Mouse (Mus musculus) lung, postnatal 36 days (tissue): ENCODE data around the gene Ppp1ca.

Source experiments
- DNase-seq: peaks from one replicate; pipeline ENCODE4 v3.0.0; 2022; ENCODE audit warnings: mixed read lengths

Gene Ppp1ca

DNA sequence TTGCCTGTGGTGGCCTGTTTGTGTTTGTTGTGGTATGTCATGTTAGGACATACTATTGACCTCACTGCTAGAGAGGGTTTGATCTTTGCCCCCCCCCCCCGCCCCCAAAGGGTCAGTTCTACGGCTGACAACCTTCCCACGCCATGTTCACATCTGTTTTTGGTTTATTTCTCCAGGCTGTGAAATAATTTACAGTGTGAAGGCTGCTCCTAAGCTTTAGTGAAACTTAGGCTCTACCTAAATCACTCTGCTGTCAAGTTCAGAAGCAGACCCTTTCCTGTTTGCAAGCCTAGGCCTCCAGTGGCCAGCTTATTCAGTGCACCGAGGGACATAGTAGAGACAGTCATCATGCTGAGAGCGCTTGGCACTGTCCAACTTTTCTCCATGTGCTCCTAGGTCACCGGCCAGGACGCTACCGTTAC lies 48.4 kb downstream of the Ppp1ca start:
- DNase-seq, result no peak

DNA sequence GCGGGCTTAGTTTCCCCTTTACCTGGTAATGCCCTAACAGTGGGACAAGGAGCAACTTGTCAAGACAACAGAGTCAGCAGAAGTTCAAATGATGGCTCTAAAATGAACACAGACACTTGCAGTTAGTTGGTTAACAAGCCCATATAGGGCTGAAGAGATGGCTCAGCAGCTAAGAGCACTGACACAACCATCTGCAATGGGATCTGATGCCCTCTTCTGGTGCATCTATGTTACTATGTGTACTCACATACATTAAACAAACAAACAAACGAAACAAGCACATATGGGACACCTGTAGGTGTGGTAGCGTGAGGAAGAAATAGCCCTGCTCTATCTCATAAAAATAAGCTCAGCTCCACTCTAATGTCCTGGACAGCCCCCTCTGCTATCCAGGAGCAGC lies 50.6 kb downstream of the Ppp1ca start:
- no peak for DNase-seq

DNA sequence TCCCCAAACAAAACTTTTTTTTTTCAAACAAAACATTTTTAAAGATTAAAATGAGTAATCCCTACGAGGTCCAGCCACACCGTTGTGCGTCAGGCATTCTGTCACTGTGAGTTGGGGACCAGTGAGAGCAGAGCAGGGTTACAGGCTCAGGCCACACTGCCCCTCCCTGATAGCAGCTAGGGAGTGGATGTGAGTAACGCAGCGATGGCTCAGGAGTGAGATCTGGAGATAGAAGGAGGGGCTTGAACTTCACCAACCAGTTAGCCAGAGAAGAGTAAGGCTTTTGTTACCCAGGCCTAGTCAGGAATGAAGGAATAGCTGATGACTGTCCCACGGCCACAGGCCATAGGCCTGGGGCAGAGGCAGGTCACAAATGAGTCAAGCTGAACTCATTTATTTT lies 52.9 kb downstream of the Ppp1ca start:
- DNase-seq, result no peak
